Mouse (Mus musculus) C2C12 (cell line): ENCODE results near the gene Defb18. TPM values are rescaled to one million over a fixed set of nuclear protein-coding genes. Genes with fewer than 3 reads are reported as not detected.
"Not testable (repeated sequence)": the region's sequence is repeated elsewhere in the genome, so short reads cannot be mapped to it uniquely, and the experiment has no call there.

ENCODE experiments used
- H3K27me3 ChIP-seq: one replicate; pipeline ENCODE4 v1.6.1; 2011; ENCODE audit not compliant: control insufficient read depth, insufficient read depth, insufficient read length
- H3K36me3 ChIP-seq: one replicate; pipeline ENCODE4 v1.6.1; 2011; ENCODE audit not compliant: control insufficient read depth, insufficient read depth
- H3K4me3 ChIP-seq: one replicate; pipeline ENCODE4 v1.5.1; 2011; ENCODE audit warnings: mild to moderate bottlenecking, control low read depth; ENCODE audit not compliant: poor library complexity, insufficient read depth, severe bottlenecking
- H3K79me2 ChIP-seq: one replicate; pipeline ENCODE4 v1.6.1; 2011; ENCODE audit not compliant: control insufficient read depth, insufficient read depth
- H3K79me3 ChIP-seq: one replicate; pipeline ENCODE4 v1.6.1; 2011; ENCODE audit warnings: low read depth, control low read depth
- H3ac ChIP-seq: one replicate; pipeline ENCODE3; 2011; ENCODE audit warnings: low read depth; ENCODE audit not compliant: control insufficient read depth, insufficient read length
- CEBPB ChIP-seq: IDR thresholded peaks from one replicate; pipeline ENCODE4 v1.6.1; 2011; ENCODE audit warnings: low read depth, mild to moderate bottlenecking, control low read depth, moderate library complexity
- CTCF ChIP-seq: IDR thresholded peaks from one replicate; pipeline ENCODE4 v1.5.1; 2011; ENCODE audit not compliant: control insufficient read depth, insufficient read depth, insufficient read length
- FOSL1 ChIP-seq: IDR thresholded peaks from one replicate; pipeline ENCODE4 v1.8.0; 2011; ENCODE audit warnings: mild to moderate bottlenecking, low read length; ENCODE audit not compliant: poor library complexity, insufficient read depth, severe bottlenecking
- MAX ChIP-seq: IDR thresholded peaks from one replicate; pipeline ENCODE4 v1.6.1; 2011; ENCODE audit warnings: mild to moderate bottlenecking, control low read depth
- MYOD1 ChIP-seq: IDR thresholded peaks from one replicate; pipeline ENCODE4 v1.6.1; 2011; ENCODE audit warnings: low read depth; ENCODE audit not compliant: control insufficient read depth, insufficient read length
- MYOG ChIP-seq: IDR thresholded peaks from one replicate; pipeline ENCODE4 v1.6.1; 2011; ENCODE audit not compliant: control insufficient read depth, insufficient read length; ENCODE audit errors: extremely low read depth
- USF1 ChIP-seq: IDR thresholded peaks from one replicate; pipeline ENCODE4 v1.6.1; 2011; ENCODE audit warnings: low read depth, mild to moderate bottlenecking, control low read depth, moderate library complexity
- long read RNA-seq, 2 experiments: library from polyadenylated mRNA; unstranded; transcript quantifications; one replicate each; pipeline ENCODE4 v2.0.0; 2019 to 2020
- polyA plus RNA-seq: library from polyadenylated mRNA; unstranded; fragments of >200 nt; fragmentation: generic; extraction: Trizol; gene quantifications from one replicate; pipeline ENCODE4 v1.2.1, GENCODE M21; 2012; ENCODE audit warnings: missing spikeins

Gene Defb18
- polyA plus RNA-seq: not detected
- long read RNA-seq, experiment 1: 0 reads
- long read RNA-seq, experiment 2: 0 reads

DNA sequence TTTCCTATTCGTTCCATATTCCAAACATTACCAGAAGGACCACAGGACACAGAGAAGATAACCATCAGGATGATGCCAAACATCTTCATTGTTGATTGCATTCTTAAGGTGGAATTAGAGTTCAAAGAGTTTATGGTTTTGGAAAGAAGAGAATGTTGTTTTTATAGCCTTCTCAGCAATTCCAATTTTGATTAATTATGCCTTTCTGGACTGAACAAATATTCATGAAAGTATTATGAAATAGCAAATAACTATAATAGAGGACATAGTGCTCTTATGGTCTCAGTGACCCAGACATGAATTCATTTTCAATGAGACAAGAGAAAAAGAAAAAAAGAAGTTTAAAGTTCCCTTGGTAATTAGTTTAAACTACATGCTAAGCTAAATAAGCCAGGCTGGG, at the start of gene Defb18:
Defb18 (minus strand) TSS at position 101 of the 400 bp plus-strand sequence.
- H3ac ChIP-seq: no peak within 1 kb of the TSS
- no peaks in the 10 kb centered on the region for H3K79me3 ChIP-seq
- TF ChIP-seq CEBPB: no peak
- TF ChIP-seq MYOG: no peak
- no peak for TF ChIP-seq USF1
- TF ChIP-seq CTCF: no peak
- no peak for TF ChIP-seq MYOD1
- TF ChIP-seq MAX: no peak
- H3K79me2 ChIP-seq: no peaks in the 10 kb centered on the region
- no peaks in the 10 kb centered on the region for H3K27me3 ChIP-seq
- no peaks in the 10 kb centered on the region for H3K36me3 ChIP-seq
- H3K4me3 ChIP-seq: no peak within 1 kb of the TSS

DNA sequence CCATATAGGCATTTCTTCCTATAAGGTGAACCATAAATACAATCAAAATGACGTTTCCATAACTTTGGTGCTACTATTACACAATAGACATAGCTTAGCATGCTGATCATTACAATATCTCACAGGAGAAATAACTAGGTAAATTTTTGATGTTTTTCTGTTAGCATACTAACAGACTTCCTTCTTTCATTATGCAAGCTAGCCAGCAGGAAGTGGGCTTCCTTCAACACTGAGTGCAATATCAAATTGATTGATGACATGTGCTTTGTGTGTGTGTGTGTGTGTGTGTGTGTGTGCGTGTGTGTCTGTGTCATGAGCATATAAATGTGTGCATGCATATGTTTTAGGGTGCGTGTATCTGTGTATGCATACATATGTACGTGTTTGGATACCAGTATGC, 33.9 kb upstream of the Defb18 start:
- Histone ChIP-seq H3K27me3 (no peaks in the 10 kb centered on the region), H3K4me3 (no peak overlapping the region), H3K36me3 (no peaks in the 10 kb centered on the region), H3K79me2 (no peaks in the 10 kb centered on the region), H3ac (no peak overlapping the region), H3K79me3 (no peaks in the 10 kb centered on the region)
- TF ChIP-seq USF1: no peak
- TF ChIP-seq MAX: no peak
- TF ChIP-seq FOSL1: no peak
- TF ChIP-seq MYOG: no peak
- no peak for TF ChIP-seq MYOD1
- TF ChIP-seq CTCF: no peak
- no peak for TF ChIP-seq CEBPB

DNA sequence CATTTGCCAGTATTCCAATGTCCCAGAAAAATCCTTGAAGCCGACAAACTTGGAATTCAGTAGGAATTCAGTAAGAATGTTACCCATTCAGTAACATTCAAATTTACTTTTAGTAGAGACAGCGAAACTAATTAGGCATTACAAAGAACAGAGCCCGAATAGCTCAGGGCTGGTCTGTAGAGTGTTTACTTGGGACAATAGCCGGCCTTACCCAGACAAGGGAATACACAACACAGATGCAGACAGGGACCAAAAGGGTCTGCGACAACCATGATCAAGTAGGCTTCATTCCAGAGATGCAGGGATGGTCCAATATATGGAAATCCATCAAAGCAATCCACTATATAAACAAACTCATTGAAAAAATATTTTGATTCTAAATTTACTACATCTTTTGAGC, 31.6 kb upstream of the Defb18 start:
- no peak overlapping the region for H3K4me3 ChIP-seq
- no peak overlapping the region for H3ac ChIP-seq
- no peaks in the 10 kb centered on the region for H3K27me3 ChIP-seq
- H3K79me3 ChIP-seq: no peaks in the 10 kb centered on the region
- no peaks in the 10 kb centered on the region for H3K36me3 ChIP-seq
- H3K79me2 ChIP-seq: no peaks in the 10 kb centered on the region
- no peak for TF ChIP-seq CTCF
- TF ChIP-seq MYOG: no peak
- no peak for TF ChIP-seq FOSL1
- TF ChIP-seq USF1: no peak
- TF ChIP-seq CEBPB: no peak
- no peak for TF ChIP-seq MYOD1
- TF ChIP-seq MAX: no peak

DNA sequence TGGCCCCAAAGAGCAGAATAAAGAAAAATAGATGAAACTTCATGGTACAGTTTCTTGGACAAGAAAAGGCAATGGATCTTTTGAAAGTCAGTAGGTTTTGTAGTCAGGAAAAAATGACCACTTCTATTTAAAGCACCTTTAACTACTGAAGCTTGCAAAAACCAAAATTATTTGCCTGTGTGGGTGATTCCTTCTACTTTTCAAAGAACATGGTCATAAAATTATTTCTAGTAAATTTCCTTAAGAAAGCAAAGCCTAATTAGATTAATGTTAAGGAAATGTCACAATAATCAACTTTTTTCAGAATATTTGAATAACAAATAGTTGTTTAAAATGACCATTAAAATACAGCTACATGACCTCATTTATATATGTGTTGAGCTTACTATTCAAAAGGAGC, 27.8 kb upstream of the Defb18 start, which contains the start of gene Defb41:
Defb41 (minus strand) TSS at position 101 of the 400 bp plus-strand sequence.
- H3K36me3 ChIP-seq: no peaks in the 10 kb centered on the region
- H3K79me3 ChIP-seq: no peaks in the 10 kb centered on the region
- no peaks in the 10 kb centered on the region for H3K27me3 ChIP-seq
- TF ChIP-seq MYOD1 (no peak), FOSL1 (no peak), CTCF (no peak), MAX (no peak), USF1 (no peak), CEBPB (no peak), MYOG (no peak)
- no peak within 1 kb of the TSS for H3ac ChIP-seq
- H3K79me2 ChIP-seq: no peaks in the 10 kb centered on the region
- no peak within 1 kb of the TSS for H3K4me3 ChIP-seq

DNA sequence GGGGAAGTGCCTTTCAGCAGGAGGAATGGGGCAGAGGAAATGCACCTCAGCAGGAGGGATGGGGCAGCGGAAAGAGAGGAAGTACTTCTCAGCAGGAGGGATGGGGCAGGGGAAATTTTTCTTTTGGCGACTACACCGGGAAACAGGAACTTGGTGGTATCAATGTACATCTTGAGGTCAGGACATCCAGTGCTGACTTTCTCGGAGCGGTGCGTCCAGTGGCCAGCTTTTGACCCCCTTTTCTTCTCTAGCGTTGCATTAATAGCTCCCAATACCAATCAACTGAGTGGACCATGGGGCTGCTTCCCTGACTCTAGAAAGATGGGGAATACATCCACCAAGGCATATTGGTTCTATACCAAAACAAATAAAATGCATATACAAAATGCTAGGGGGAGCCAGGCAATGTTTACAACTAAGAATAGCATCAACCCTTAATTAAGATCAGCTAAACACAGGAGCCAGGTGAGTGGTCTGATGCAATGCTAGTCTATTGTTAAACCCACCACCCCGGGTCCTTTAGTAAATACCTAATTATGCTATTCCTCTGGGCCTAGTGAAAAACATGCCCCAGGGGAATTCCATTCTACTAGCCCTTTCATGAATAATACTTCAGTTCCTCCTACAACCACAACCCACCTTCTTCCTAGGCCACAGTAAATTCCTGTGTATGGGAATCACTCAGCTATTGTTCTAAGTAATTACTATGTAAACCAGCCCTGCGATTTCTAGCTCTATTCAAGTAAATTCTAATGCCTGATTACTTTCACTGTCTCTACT, 8.7 kb upstream of the Defb18 start:
- H3K36me3 ChIP-seq, H3K79me2 ChIP-seq, H3K4me3 ChIP-seq, H3K79me3 ChIP-seq, H3ac ChIP-seq, H3K27me3 ChIP-seq: not testable (repeated sequence)
